Mouse (Mus musculus): Measurements from ENCODE around the gene Spag16.

The Spag16 gene

GRCm38 (mm10) chr1:70082208-70082878, 255.6 kb downstream of the Spag16 start:
- no peak for DNase-seq (ENCODE audit: low spot score in 2 of 2)

GRCm38 (mm10) chr1:70104683-70105082, 277.9 kb downstream of the Spag16 start:
- DNase-seq (ENCODE audit: low spot score in 2 of 2) = no peak

- no peak for DNase-seq (ENCODE audit: low spot score in 2 of 2)
Measured at GRCm38 (mm10) chr1:70116212-70116982, 289.6 kb downstream of the Spag16 start.

- no peak for DNase-seq (ENCODE audit: low spot score in 2 of 2)
Measured at GRCm38 (mm10) chr1:70128035-70128434, 301.3 kb downstream of the Spag16 start.

GRCm38 (mm10) chr1:70135547-70135946, 308.8 kb downstream of the Spag16 start:
- no peak for DNase-seq (ENCODE audit: low spot score in 2 of 2)

- no peak for DNase-seq (ENCODE audit: low spot score in 2 of 2)
Measured at GRCm38 (mm10) chr1:70165343-70166158, 338.8 kb downstream of the Spag16 start.

GRCm38 (mm10) chr1:70180123-70180741, 353.5 kb downstream of the Spag16 start:
- DNase-seq (ENCODE audit: low spot score in 2 of 2) = no peak

GRCm38 (mm10) chr1:70264815-70265214, 438.0 kb downstream of the Spag16 start:
- no peak for DNase-seq (ENCODE audit: low spot score in 2 of 2)

GRCm38 (mm10) chr1:70265920-70266505, 439.2 kb downstream of the Spag16 start:
- DNase-seq (ENCODE audit: low spot score in 2 of 2) = no peak

- DNase-seq (ENCODE audit: low spot score in 2 of 2) = no peak
Measured at GRCm38 (mm10) chr1:70270139-70270538, 443.4 kb downstream of the Spag16 start.

- no peak for DNase-seq (ENCODE audit: low spot score in 2 of 2)
Measured at GRCm38 (mm10) chr1:70272753-70273152, 446.0 kb downstream of the Spag16 start.

- DNase-seq (ENCODE audit: low spot score in 2 of 2) = no peak
Measured at GRCm38 (mm10) chr1:70279296-70279695, 452.5 kb downstream of the Spag16 start.

- DNase-seq (ENCODE audit: low spot score in 2 of 2) = no peak
Measured at GRCm38 (mm10) chr1:70283388-70283787, 456.6 kb downstream of the Spag16 start.

GRCm38 (mm10) chr1:70284140-70284539, 457.4 kb downstream of the Spag16 start:
- DNase-seq (ENCODE audit: low spot score in 2 of 2) = no peak

GRCm38 (mm10) chr1:70316128-70316765, 489.5 kb downstream of the Spag16 start:
- DNase-seq (ENCODE audit: low spot score in 2 of 2) = no peak

GRCm38 (mm10) chr1:70320951-70321350, 494.2 kb downstream of the Spag16 start:
- DNase-seq (ENCODE audit: low spot score in 2 of 2) = no peak

GRCm38 (mm10) chr1:70346179-70346578, 519.4 kb downstream of the Spag16 start:
- no peak for DNase-seq (ENCODE audit: low spot score in 2 of 2)

- DNase-seq (ENCODE audit: low spot score in 2 of 2) = no peak
Measured at GRCm38 (mm10) chr1:70351371-70351770, 524.6 kb downstream of the Spag16 start.

GRCm38 (mm10) chr1:70354014-70354413, 527.2 kb downstream of the Spag16 start:
- DNase-seq (ENCODE audit: low spot score in 2 of 2) = no peak

GRCm38 (mm10) chr1:70371721-70372120, 545.0 kb downstream of the Spag16 start:
- no peak for DNase-seq (ENCODE audit: low spot score in 2 of 2)

GRCm38 (mm10) chr1:70380096-70380495, 553.3 kb downstream of the Spag16 start:
- no peak for DNase-seq (ENCODE audit: low spot score in 2 of 2)
